Mouse (Mus musculus) heart, postnatal 4 days (tissue): ENCODE data around the gene Usp11. TPM values are rescaled to one million over a fixed set of nuclear protein-coding genes. Genes with fewer than 3 reads are reported as not detected.

Experiments used
- DNase-seq: peaks from one replicate; pipeline ENCODE4 v3.0.0; 2021
- total RNA-seq, 2 experiments: library from RNA; stranded (reverse); gene quantifications; 2 replicates each; pipeline ENCODE4 v1.2.3; 2021

Usp11 gene
- 10 to 100 TPM; 17.0 to 17.1 TPM for total RNA-seq

- peak; percentile 39 for DNase-seq
Observed at GRCm38 (mm10) chrX:20703741-20704290, at the start of gene Usp11. Gene Usp11 (plus strand): TSS chrX:20703906.

GRCm38 (mm10) chrX:20657593-20657992 is 46.1 kb upstream of the Usp11 start:
- DNase-seq: no peak

GRCm38 (mm10) chrX:20658026-20658652 is 45.6 kb upstream of the Usp11 start, which contains the start of gene Uba1:
Gene Uba1 (plus strand): TSS chrX:20658326.
- DNase-seq: peak; percentile 77

GRCm38 (mm10) chrX:20658891-20659406 is 44.8 kb upstream of the Usp11 start:
- no peak for DNase-seq

GRCm38 (mm10) chrX:20662317-20662715 is 41.4 kb upstream of the Usp11 start:
- no peak for DNase-seq

- peak; percentile 86 for DNase-seq
Observed at GRCm38 (mm10) chrX:20662716-20663443, 40.8 kb upstream of the Usp11 start.

GRCm38 (mm10) chrX:20663444-20663790 is 40.3 kb upstream of the Usp11 start:
- DNase-seq: no peak

GRCm38 (mm10) chrX:20687519-20688067 is 16.1 kb upstream of the Usp11 start, which contains the start of gene Cdk16:
Gene Cdk16 (plus strand): TSS chrX:20687954.
- DNase-seq: peak; percentile 87

- peak; percentile 88 for DNase-seq
Observed at GRCm38 (mm10) chrX:20688068-20688547, 15.6 kb upstream of the Usp11 start.

GRCm38 (mm10) chrX:20688615-20689014 is 15.1 kb upstream of the Usp11 start:
- DNase-seq: peak; percentile 81

- DNase-seq: no peak
Observed at GRCm38 (mm10) chrX:20691566-20691965, 12.1 kb upstream of the Usp11 start.

- DNase-seq: no peak
Observed at GRCm38 (mm10) chrX:20692616-20693015, 11.1 kb upstream of the Usp11 start.

GRCm38 (mm10) chrX:20695842-20696241 is 7.9 kb upstream of the Usp11 start:
- DNase-seq: peak; percentile 22

- DNase-seq: peak; percentile 82
Observed at GRCm38 (mm10) chrX:20704295-20705082, 783 bp downstream of the Usp11 start.

- DNase-seq: no peak
Observed at GRCm38 (mm10) chrX:20705083-20705402, 1.3 kb downstream of the Usp11 start.

- no peak for DNase-seq
Observed at GRCm38 (mm10) chrX:20728681-20729080, 25.0 kb downstream of the Usp11 start.

- peak; percentile 41 for DNase-seq
Observed at GRCm38 (mm10) chrX:20730048-20730447, 26.3 kb downstream of the Usp11 start.

GRCm38 (mm10) chrX:20736479-20736878 is 32.8 kb downstream of the Usp11 start:
- DNase-seq: no peak

- DNase-seq: no peak
Observed at GRCm38 (mm10) chrX:20748829-20749228, 45.1 kb downstream of the Usp11 start.

GRCm38 (mm10) chrX:20761201-20761600 is 57.5 kb downstream of the Usp11 start:
- no peak for DNase-seq
